Mouse (Mus musculus) small intestine, adult 2 months (tissue): Measurements from ENCODE around the gene Trak1.

Experiments
- CTCF ChIP-seq: fragments of 200-500 bp; IDR thresholded peaks from 2 replicates; pipeline ENCODE4 v1.5.1; 2012; ENCODE audit warnings: low read depth, mild to moderate bottlenecking, control low read depth, inconsistent platforms, low read length, moderate library complexity, mixed read lengths; ENCODE audit not compliant: insufficient replicate concordance, insufficient read length; ENCODE audit errors: extremely low read depth
- POLR2A ChIP-seq: fragments of 200-500 bp; IDR thresholded peaks from 2 replicates; pipeline ENCODE4 v1.6.1; 2012; ENCODE audit warnings: low read depth, mild to moderate bottlenecking, control low read depth, inconsistent platforms, low read length, moderate library complexity

- peak; percentile 15; the same call in 1 of the 2 replicates for TF ChIP-seq CTCF
- peak; percentile 49; the same call in 1 of the 2 replicates for TF ChIP-seq POLR2A
These were observed 17.3 kb downstream of the Trak1 start for GRCm38 (mm10) chr9:121314541-121315152.
